In genomic region chr9:44483510-44484044, GRCm38 (mm10) we compare ENCODE assay signal across 8 mouse cellular contexts. TPM values are rescaled to one million over a fixed set of nuclear protein-coding genes. Genes with fewer than 3 reads are reported as not detected.
A peak's percentile ranks its signal among the peaks of the same experiment; 100 is the strongest.
DNase-seq lines count a peak whose midpoint lies in the region.

No protein-coding gene starts in this region.

- H3K9me3 ChIP-seq in forebrain, embryonic 10.5 days = no peaks in the 10 kb centered on the region
- no peaks in the 10 kb centered on the region for H3K9me3 ChIP-seq in midbrain, embryonic 10.5 days (replicated peaks)

- H3K27me3 ChIP-seq in forebrain, embryonic 10.5 days (ENCODE audit: poor library complexity, severe bottlenecking) = peaks cover 12% of the 10 kb centered on the region
- H3K27me3 ChIP-seq in midbrain, embryonic 10.5 days (ENCODE audit: low read depth, poor library complexity, severe bottlenecking) = 0 out of 2 replicates have a peak, but pooled peaks cover 10% of the 10 kb centered on the region

- intact Hi-C loops in left cerebral cortex, postnatal 36 days (cut with DNase I) = no loop called here

- H3K27ac ChIP-seq in forebrain, embryonic 10.5 days = peak overlapping the region; percentile 96
- peak overlapping the region; percentile 96 for H3K27ac ChIP-seq in midbrain, embryonic 10.5 days (replicated peaks)

- peak; percentile 98 for DNase-seq in heart, adult 11 months
- DNase-seq in heart, adult 8-10 months (ENCODE audit: low spot score) = no peak
- peak; percentile 81 for DNase-seq in adrenal gland, adult 8-10 months
- peak; percentile 75 for DNase-seq in forebrain, embryonic 10.5 days (ENCODE audit: extremely low spot score, low spot score)
- DNase-seq in heart, postnatal 4 days = peak; percentile 70
- peak; percentile 49 to 58 for DNase-seq in left cerebral cortex, postnatal 36 days (ENCODE audit: low spot score in 2 of 2)
- DNase-seq in midbrain, embryonic 10.5 days (ENCODE audit: low spot score) = peak; percentile 79
- peak; percentile 82 for DNase-seq in testis, postnatal 14 days (ENCODE audit: low spot score)

- H3K4me1 ChIP-seq in forebrain, embryonic 10.5 days = peaks cover 81% of the 10 kb centered on the region
- peaks cover 87% of the 10 kb centered on the region for H3K4me1 ChIP-seq in midbrain, embryonic 10.5 days

- peaks cover 8% of the 10 kb centered on the region for H3K36me3 ChIP-seq in forebrain, embryonic 10.5 days (replicated peaks)
- H3K36me3 ChIP-seq in midbrain, embryonic 10.5 days = no peaks in the 10 kb centered on the region

- WGBS in forebrain, embryonic 10.5 days = 0% methylated on average over 12 of the region's 12 CpGs
- WGBS in midbrain, embryonic 10.5 days = under 1% methylated on average over 12 of the region's 12 CpGs

- peak overlapping the region; percentile 98 for H3K4me3 ChIP-seq in forebrain, embryonic 10.5 days
- peak overlapping the region; percentile 96 for H3K4me3 ChIP-seq in midbrain, embryonic 10.5 days

RNA-seq across cellular contexts. Expression of gene Bcl9l, which starts 1.0 kb away (rescaled TPM):
- 10 to 100 TPM; 51.6 to 56.9 (median 53.9) TPM for total RNA-seq in heart, adult 8-10 months (2022)
- 10 to 100 TPM; 48.9 to 76.1 (median 66.7) TPM for total RNA-seq in adrenal gland, adult 8-10 months (2022)
- polyA plus RNA-seq in forebrain, embryonic 10.5 days (2016; fragmentation: Nextera tagmentation; extraction: Ambion mirVana) = 3.9 and 5.0 TPM in 2 replicates
- total RNA-seq in heart, postnatal 4 days (2021) = 10 to 100 TPM; 56.8 to 64.0 TPM
- 10 to 100 TPM; 58.1 to 70.0 TPM for total RNA-seq in left cerebral cortex, postnatal 36 days (2021)
- 3.9 and 4.7 TPM in 2 replicates for polyA plus RNA-seq in midbrain, embryonic 10.5 days (2016; fragmentation: Nextera tagmentation; extraction: Ambion mirVana)

RNA-seq across cellular contexts. Expression of gene Upk2, which starts 28.8 kb away (rescaled TPM):
- total RNA-seq in heart, adult 8-10 months (2022) = under 1 TPM in 2 of 4 experiments, not detected in 2; 0.26 to 0.28 TPM
- total RNA-seq in adrenal gland, adult 8-10 months (2022) = not detected
- not detected in 2 replicates for polyA plus RNA-seq in forebrain, embryonic 10.5 days (2016; fragmentation: Nextera tagmentation; extraction: Ambion mirVana)
- not detected for total RNA-seq in heart, postnatal 4 days (2021)
- total RNA-seq in left cerebral cortex, postnatal 36 days (2021) = not detected
- polyA plus RNA-seq in midbrain, embryonic 10.5 days (2016; fragmentation: Nextera tagmentation; extraction: Ambion mirVana) = not detected in 2 replicates

RNA-seq across cellular contexts. Expression of gene Foxr1, which starts 42.6 kb away (rescaled TPM):
- not detected for total RNA-seq in heart, adult 8-10 months (2022)
- total RNA-seq in adrenal gland, adult 8-10 months (2022) = not detected
- not detected in 2 replicates for polyA plus RNA-seq in forebrain, embryonic 10.5 days (2016; fragmentation: Nextera tagmentation; extraction: Ambion mirVana)
- total RNA-seq in heart, postnatal 4 days (2021) = not detected
- not detected for total RNA-seq in left cerebral cortex, postnatal 36 days (2021)
- not detected in 2 replicates for polyA plus RNA-seq in midbrain, embryonic 10.5 days (2016; fragmentation: Nextera tagmentation; extraction: Ambion mirVana)
